Mouse (Mus musculus) liver, embryonic 13.5 days (tissue): Measurements from ENCODE around the gene Gucy2c. TPM values are rescaled to one million over a fixed set of nuclear protein-coding genes. Genes with fewer than 3 reads are reported as not detected.

Source experiments
- ATAC-seq: fragments of 200-750 bp; cut with Nextera tagmentation; 2 replicates; pipeline ENCODE4 v1.8.0; 2017; ENCODE audit warnings: low read depth, mild to moderate bottlenecking, moderate number of reproducible peaks, moderate library complexity
- DNase-seq: peaks from one replicate; pipeline ENCODE4 v3.0.0; 2022
- H3K27ac ChIP-seq: fragments of 300-500 bp; sonication (generic); 2 replicates; pipeline ENCODE4 v1.5.1; 2015; ENCODE audit warnings: moderate library complexity, mild to moderate bottlenecking, inconsistent platforms
- H3K27me3 ChIP-seq: fragments of 300-500 bp; sonication (generic); 2 replicates; pipeline ENCODE4 v1.6.1; 2015; ENCODE audit warnings: mild to moderate bottlenecking, inconsistent platforms
- H3K36me3 ChIP-seq: fragments of 300-500 bp; sonication (generic); 2 replicates; pipeline ENCODE4 v1.6.1; 2015; ENCODE audit warnings: mild to moderate bottlenecking, inconsistent platforms
- H3K4me1 ChIP-seq: fragments of 300-500 bp; sonication (generic); replicated peaks from 2 replicates; pipeline ENCODE4 v1.6.1; 2015; ENCODE audit warnings: inconsistent platforms
- H3K4me2 ChIP-seq: fragments of 300-500 bp; sonication (generic); 2 replicates; pipeline ENCODE4 v1.6.1; 2015; ENCODE audit warnings: inconsistent platforms, mild to moderate bottlenecking, moderate library complexity
- H3K4me3 ChIP-seq: fragments of 300-500 bp; sonication (generic); replicated peaks from 2 replicates; pipeline ENCODE4 v1.5.1; 2015; ENCODE audit warnings: mild to moderate bottlenecking, inconsistent platforms
- H3K9ac ChIP-seq: fragments of 300-500 bp; sonication (generic); 2 replicates; pipeline ENCODE4 v1.6.1; 2015; ENCODE audit warnings: mild to moderate bottlenecking, inconsistent platforms
- H3K9me3 ChIP-seq: fragments of 300-500 bp; sonication (generic); replicated peaks from 2 replicates; pipeline ENCODE4 v1.6.1; 2016; ENCODE audit warnings: inconsistent platforms
- WGBS: fragments of 180-500 bp; shearing (Covaris S2); methylation state at CpG from one replicate; pipeline ENCODE4 v1.1.7; 2015; ENCODE audit not compliant: insufficient replicate concordance; 5-methylcytosine and 5-hydroxymethylcytosine counted together
- polyA plus RNA-seq: library from polyadenylated mRNA; unstranded; fragments of >200 nt; fragmentation: Nextera tagmentation; extraction: Ambion mirVana; gene quantifications from 2 replicates; pipeline ENCODE4 v1.2.1, GENCODE M21; 2015

The Gucy2c gene
- polyA plus RNA-seq, 1 experiment from 2014 or later: 0.08 TPM

DNA sequence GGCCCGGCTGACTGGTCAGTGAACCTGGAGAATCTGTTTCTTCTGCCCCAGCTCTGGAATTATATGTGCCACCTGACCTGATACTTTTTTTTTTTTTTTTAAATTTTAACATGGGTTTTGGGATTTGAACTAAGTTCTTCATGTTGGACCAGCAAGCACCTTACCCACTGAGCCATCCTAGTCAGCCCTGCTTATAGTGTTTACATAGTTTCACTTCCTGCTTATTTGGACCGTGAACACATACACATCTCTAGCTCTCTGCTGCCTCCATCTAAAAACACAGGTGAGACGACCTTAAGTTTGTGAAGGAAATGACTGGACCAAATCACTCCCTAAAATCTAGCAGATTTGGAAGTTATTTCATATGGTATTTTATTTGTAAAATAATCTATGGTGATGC lies 58.4 kb downstream of the Gucy2c start:
- WGBS: 67% methylated on average over 3 of the region's 3 CpGs
- Histone ChIP-seq H3K4me1 (no peaks in the 10 kb centered on the region), H3K36me3 (no peaks in the 10 kb centered on the region), H3K27me3 (no peaks in the 10 kb centered on the region), H3K9ac (no peak overlapping the region), H3K27ac (no peak overlapping the region), H3K4me2 (no peak overlapping the region), H3K9me3 (no peaks in the 10 kb centered on the region), H3K4me3 (no peak overlapping the region)
- ATAC-seq (no peak), DNase-seq (no peak)

DNA sequence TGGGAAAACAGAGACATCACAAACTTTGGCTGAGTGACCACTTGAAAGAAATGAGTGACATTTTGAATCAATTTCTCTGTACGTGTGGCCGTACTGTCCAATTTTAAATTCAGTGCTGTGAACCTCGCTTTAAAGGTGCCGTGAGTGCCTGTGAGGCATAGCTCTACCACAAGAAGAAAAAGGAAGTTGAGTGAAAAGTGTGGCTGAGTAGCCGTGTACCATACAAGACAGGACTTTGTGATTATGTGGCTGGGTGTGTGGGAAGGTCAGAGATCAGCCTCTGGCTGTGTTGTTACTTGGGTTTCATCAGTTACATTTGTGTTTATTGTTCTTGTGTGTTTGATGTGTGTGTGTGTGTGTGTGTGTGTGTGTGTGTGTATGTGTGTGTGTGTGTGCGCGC lies 59.0 kb downstream of the Gucy2c start:
- Histone ChIP-seq H3K27ac (no peak overlapping the region), H3K4me1 (no peaks in the 10 kb centered on the region), H3K9me3 (no peaks in the 10 kb centered on the region), H3K4me3 (no peak overlapping the region), H3K9ac (no peak overlapping the region), H3K36me3 (no peaks in the 10 kb centered on the region), H3K4me2 (no peak overlapping the region), H3K27me3 (no peaks in the 10 kb centered on the region)
- DNase-seq (no peak), ATAC-seq (no peak)
- WGBS: 60% methylated on average over 7 of the region's 7 CpGs

DNA sequence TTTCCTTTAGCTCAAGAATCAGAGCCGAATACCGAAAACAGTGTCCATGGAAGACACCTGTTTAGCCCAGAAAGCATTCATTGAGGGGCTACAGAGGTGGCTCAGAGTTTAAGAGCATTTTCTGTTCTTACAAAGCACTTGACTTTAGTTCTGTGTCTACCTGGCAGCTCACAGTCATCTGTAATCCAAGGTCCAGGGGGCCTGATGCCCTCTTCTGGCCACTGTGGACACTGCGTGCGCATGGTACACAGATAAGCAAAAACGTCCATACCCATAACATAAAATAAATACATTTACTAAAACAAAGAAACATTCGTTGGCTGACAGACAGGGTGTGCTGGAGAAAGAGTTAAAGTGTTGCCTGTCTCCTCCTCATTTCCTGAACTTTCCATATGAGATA lies 59.6 kb downstream of the Gucy2c start:
- Histone ChIP-seq H3K9ac (no peak overlapping the region), H3K4me3 (no peak overlapping the region), H3K27ac (no peak overlapping the region), H3K36me3 (no peaks in the 10 kb centered on the region), H3K4me2 (no peak overlapping the region), H3K4me1 (no peaks in the 10 kb centered on the region), H3K27me3 (no peaks in the 10 kb centered on the region), H3K9me3 (no peaks in the 10 kb centered on the region)
- no peak for DNase-seq
- no peak for ATAC-seq
- WGBS: 47% methylated on average over 6 of the region's 6 CpGs

DNA sequence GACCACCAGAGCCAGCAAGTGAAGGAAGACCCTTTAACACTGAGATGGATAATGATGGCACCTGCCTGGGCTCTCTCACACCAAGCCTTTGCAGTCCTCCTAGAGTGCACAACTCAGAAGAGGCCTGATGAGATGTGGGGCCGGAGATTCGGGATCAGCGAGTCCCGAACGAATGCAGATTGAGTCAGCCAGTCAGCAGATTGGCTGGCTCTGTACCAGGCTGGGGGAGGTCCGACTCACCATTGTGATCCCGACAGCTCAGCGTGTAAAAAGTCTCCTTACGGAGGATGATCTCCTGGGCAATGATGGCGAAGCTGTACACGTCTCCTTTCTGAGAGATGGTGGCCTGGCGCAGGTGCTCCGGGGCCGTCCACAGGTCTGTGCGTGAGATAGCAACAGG lies 61.1 kb downstream of the Gucy2c start:
- Histone ChIP-seq H3K4me3 (no peak overlapping the region), H3K27me3 (no peaks in the 10 kb centered on the region), H3K27ac (no peak overlapping the region), H3K4me1 (no peaks in the 10 kb centered on the region), H3K9me3 (no peaks in the 10 kb centered on the region), H3K36me3 (no peaks in the 10 kb centered on the region), H3K9ac (no peak overlapping the region), H3K4me2 (no peak overlapping the region)
- no peak for ATAC-seq
- 76% methylated on average over 15 of the region's 15 CpGs for WGBS
- DNase-seq: no peak

DNA sequence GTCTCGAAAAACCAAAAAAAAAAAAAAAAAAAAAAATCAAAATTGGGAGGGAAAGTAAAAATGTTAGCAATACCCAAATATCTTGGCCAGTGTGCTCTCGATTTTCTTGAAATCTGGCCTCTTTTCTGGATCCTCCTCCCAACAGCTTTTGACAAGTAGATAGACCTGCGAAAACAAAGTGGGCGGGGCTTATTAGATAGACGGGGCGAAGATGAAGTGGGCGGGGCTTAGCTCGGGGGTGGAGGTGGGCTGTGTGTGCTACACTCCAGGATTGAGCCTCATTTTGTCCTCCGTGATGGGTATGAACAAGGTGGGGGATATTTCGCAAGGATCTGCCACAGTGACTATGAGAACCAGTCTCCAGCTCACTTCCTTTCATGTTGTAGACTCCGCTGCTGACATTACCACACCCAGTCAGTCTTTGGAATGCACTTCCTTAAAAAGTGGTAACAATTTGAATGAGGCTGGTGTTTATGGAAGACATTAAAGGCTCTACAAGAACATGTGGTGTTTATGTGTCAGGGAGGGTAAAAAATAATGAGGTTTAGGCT lies 65.6 kb downstream of the Gucy2c start:
- DNase-seq: no peak
- Histone ChIP-seq H3K36me3 (no peaks in the 10 kb centered on the region), H3K27me3 (no peaks in the 10 kb centered on the region), H3K4me3 (no peak overlapping the region), H3K9ac (no peak overlapping the region), H3K27ac (no peak overlapping the region), H3K9me3 (no peaks in the 10 kb centered on the region), H3K4me1 (no peaks in the 10 kb centered on the region), H3K4me2 (no peak overlapping the region)
- no peak for ATAC-seq
- 44% methylated on average over 10 of the region's 11 CpGs for WGBS

DNA sequence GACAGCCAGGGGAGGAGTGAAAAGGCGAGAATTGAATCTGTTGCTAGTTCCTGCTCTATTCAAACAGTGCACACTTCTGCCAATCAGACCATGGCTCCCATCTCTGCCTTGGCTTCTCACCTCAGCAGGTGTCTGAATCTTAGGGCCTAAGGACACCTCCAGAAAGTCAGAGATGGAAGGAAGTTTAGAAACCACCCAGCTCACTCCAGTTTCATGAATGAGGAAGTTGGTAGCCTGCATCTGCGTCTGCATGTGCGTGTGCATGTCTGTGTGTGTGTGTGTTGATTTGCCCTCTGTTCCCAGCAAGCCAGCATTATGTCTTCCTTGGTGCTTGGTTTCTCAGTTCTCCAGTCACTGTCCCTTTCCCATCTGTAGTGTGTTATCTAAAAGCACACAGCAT lies 67.5 kb downstream of the Gucy2c start:
- DNase-seq (no peak), ATAC-seq (no peak)
- Histone ChIP-seq H3K9ac (no peak overlapping the region), H3K4me2 (no peak overlapping the region), H3K27ac (no peak overlapping the region), H3K4me1 (no peaks in the 10 kb centered on the region), H3K36me3 (no peaks in the 10 kb centered on the region), H3K4me3 (no peak overlapping the region), H3K9me3 (no peaks in the 10 kb centered on the region), H3K27me3 (no peaks in the 10 kb centered on the region)
- WGBS: 19% methylated on average over 3 of the region's 3 CpGs

DNA sequence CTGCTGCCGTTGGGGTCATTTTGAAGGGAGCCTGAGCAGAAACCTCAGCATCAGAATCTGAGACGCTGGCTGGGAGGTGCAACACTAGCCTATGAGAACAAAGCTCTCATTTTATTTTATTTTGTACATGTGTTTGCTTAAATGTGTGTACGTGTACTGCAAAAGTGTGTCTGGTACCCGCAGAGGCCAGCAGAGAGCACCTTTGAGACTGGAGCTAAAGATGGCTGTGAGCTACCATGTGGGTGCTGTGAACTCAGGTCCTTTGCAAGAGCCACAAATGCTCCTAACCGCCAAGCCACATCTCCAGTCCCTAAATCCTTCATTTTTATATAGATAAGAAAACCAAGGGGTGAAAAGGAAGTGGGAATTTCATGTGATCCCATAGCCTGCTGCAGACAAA lies 71.2 kb downstream of the Gucy2c start:
- H3K4me1 ChIP-seq: no peaks in the 10 kb centered on the region
- ATAC-seq (no peak), DNase-seq (no peak)
- H3K4me2 ChIP-seq: no peak overlapping the region
- H3K27ac ChIP-seq: no peak overlapping the region
- no peaks in the 10 kb centered on the region for H3K36me3 ChIP-seq
- WGBS: 67% methylated on average over 5 of the region's 5 CpGs
- H3K9ac ChIP-seq: no peak overlapping the region
- H3K4me3 ChIP-seq: no peak overlapping the region
- no peaks in the 10 kb centered on the region for H3K9me3 ChIP-seq
- H3K27me3 ChIP-seq: no peaks in the 10 kb centered on the region

DNA sequence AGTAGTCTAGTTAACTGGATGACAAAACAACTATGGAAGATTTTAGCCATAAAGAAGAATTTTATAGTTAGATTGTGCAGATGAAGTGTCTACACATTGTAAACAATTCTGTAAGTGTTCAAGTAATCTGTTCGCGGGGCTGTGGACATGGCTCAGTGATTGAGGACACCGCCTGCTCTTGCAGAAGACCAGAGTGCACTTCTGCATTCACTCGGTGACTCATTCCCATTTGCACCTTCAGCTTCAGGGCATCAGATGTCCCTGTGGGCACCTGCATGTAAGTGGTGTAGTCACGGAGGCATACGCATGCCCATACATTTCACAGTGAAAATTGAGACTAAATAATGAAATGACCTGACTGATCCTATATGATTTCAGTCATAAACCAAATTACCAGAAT lies 73.0 kb downstream of the Gucy2c start:
- no peaks in the 10 kb centered on the region for H3K4me1 ChIP-seq
- no peak for ATAC-seq
- H3K4me2 ChIP-seq: no peak overlapping the region
- no peaks in the 10 kb centered on the region for H3K27me3 ChIP-seq
- H3K9me3 ChIP-seq: no peaks in the 10 kb centered on the region
- H3K4me3 ChIP-seq: no peak overlapping the region
- DNase-seq: no peak
- WGBS: 79% methylated on average over 6 of the region's 6 CpGs
- no peak overlapping the region for H3K9ac ChIP-seq
- no peak overlapping the region for H3K27ac ChIP-seq
- no peaks in the 10 kb centered on the region for H3K36me3 ChIP-seq

DNA sequence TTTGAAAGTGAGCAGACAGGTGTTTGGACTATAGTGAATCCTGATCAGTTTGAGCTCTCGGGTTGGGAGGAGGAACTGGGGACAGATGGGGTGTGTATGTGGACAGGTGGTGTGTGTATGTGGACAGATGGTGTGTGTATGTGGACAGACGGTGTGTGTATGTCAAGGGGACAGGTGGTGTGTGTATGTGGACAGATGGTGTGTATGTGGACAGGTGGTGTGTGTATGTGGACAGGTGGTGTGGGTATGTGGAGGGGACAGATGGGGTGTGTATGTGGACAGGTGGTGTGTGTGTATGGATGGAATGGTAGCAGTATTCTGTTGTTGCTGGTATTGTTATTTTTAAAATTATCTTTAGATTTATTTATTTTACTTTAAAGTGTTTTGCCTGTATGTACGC lies 79.7 kb downstream of the Gucy2c start:
- no peak overlapping the region for H3K4me3 ChIP-seq
- no peak overlapping the region for H3K9ac ChIP-seq
- H3K9me3 ChIP-seq: no peaks in the 10 kb centered on the region
- no peaks in the 10 kb centered on the region for H3K36me3 ChIP-seq
- 75% methylated on average over 3 of the region's 3 CpGs for WGBS
- DNase-seq (no peak), ATAC-seq (no peak)
- H3K27ac ChIP-seq: no peak overlapping the region
- no peak overlapping the region for H3K4me2 ChIP-seq
- no peaks in the 10 kb centered on the region for H3K4me1 ChIP-seq
- no peaks in the 10 kb centered on the region for H3K27me3 ChIP-seq

DNA sequence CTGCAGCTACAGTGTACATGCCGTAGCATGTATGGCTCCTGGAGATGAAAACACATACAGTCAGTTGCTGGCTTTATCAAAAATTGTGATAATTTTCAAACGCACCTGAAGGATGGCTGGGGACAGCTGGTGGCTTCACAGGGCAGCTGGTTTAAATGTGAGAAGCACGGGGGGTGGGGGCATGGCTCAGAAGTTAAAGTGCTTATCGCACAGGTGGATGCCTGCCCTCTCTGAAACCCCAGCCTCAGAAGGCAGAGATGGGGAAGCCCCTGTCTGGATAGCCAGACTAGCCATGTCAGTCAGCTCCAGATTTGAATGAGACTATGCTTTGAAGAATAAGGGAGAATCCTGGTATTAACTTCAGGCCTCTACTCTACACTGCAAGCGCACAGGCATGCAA lies 80.4 kb downstream of the Gucy2c start:
- Histone ChIP-seq H3K9ac (no peak overlapping the region), H3K4me1 (no peaks in the 10 kb centered on the region), H3K4me3 (no peak overlapping the region), H3K27ac (no peak overlapping the region), H3K9me3 (no peaks in the 10 kb centered on the region), H3K36me3 (no peaks in the 10 kb centered on the region), H3K27me3 (no peaks in the 10 kb centered on the region), H3K4me2 (no peak overlapping the region)
- 65% methylated on average over 5 of the region's 5 CpGs for WGBS
- DNase-seq (no peak), ATAC-seq (no peak)

DNA sequence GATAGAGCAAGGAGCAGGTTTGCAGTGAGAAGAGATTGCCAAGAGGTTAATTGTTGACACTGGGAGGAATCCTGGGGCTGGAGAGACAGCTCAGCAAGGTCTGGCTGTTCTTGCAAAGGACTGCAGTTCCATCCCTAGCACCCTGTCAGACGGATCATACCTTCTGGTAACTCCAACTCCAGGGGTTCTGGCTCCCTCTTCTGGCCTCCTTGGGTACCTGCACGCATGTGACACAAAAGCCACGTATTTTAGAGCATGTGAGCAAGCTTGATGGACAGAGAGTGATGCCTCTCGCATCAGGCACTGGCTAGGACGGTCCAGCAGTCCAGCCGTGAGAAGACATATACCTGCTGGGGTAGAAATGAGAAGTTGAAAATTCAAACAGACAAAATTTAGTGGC lies 90.3 kb downstream of the Gucy2c start:
- ATAC-seq (no peak), DNase-seq (no peak)
- Histone ChIP-seq H3K27me3 (no peaks in the 10 kb centered on the region), H3K4me2 (no peak overlapping the region), H3K9me3 (no peaks in the 10 kb centered on the region), H3K4me3 (no peak overlapping the region), H3K36me3 (no peaks in the 10 kb centered on the region), H3K4me1 (no peaks in the 10 kb centered on the region), H3K27ac (no peak overlapping the region), H3K9ac (no peak overlapping the region)
- 70% methylated on average over 6 of the region's 6 CpGs for WGBS

DNA sequence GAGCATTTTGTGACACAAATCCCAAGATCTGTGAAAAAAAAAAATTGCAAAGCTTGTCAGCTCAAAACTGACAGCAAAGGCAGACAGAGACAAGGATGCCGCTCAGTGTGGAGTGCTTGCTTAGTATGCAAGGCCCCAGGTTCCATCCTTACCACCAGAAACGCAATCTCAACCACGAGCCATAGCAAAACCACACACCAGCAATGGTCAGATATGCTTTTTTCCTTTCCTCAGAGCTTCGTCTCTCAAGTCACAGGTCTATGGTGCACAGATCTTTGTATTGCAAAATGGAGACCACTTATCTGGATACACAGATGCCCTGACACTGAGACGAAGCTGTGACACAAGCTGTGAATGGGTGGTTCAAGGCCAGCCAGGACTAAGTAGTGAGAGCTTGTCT lies 91.0 kb downstream of the Gucy2c start:
- H3K9me3 ChIP-seq: no peaks in the 10 kb centered on the region
- DNase-seq (no peak), ATAC-seq (no peak)
- no peak overlapping the region for H3K27ac ChIP-seq
- no peak overlapping the region for H3K4me2 ChIP-seq
- no peaks in the 10 kb centered on the region for H3K4me1 ChIP-seq
- H3K4me3 ChIP-seq: no peak overlapping the region
- H3K36me3 ChIP-seq: no peaks in the 10 kb centered on the region
- no peaks in the 10 kb centered on the region for H3K27me3 ChIP-seq
- 27% methylated on average over 5 of the region's 5 CpGs for WGBS
- H3K9ac ChIP-seq: no peak overlapping the region
